Comparison of ENCODE assay signal across 12 mouse cellular contexts in genomic region chr1:156710472-156711098, GRCm38 (mm10). TPM values are rescaled to one million over a fixed set of nuclear protein-coding genes. Genes with fewer than 3 reads are reported as not detected.
DNase-seq lines count a peak whose midpoint lies in the region; ATAC-seq and TF ChIP-seq lines count a peak whose summit lies in the region.
"Had no signal": no experiment of that assay in that cellular context is flagged by ENCODE, and none has a peak within 500 bp of the region (broad histone marks: within the 10 kb centered on the region; RNA-seq: fewer than 3 reads in every experiment).

No protein-coding gene starts in this region.

- H3K4me2 ChIP-seq in forebrain, embryonic 16.5 days (ENCODE audit: low read length): no peak overlapping the region
- no peak overlapping the region for H3K4me2 ChIP-seq in liver, postnatal 0 days (ENCODE audit: low read depth, low read length)
- H3K4me2 ChIP-seq in stomach, embryonic 14.5 days (replicated peaks; ENCODE audit: low read depth, low read length): no peak overlapping the region
- H3K4me2 ChIP-seq: liver, embryonic 11.5 days; neural tube, embryonic 13.5 days had no signal

- no peak for TF ChIP-seq EP300 in liver, postnatal 0 days (IDR thresholded peaks at IDR 0.05; ENCODE audit: low read depth)

- H3K36me3 ChIP-seq in forebrain, embryonic 16.5 days (ENCODE audit: control insufficient read depth, insufficient read depth): 0 out of 2 replicates have a peak, but pooled peaks cover under 1% of the 10 kb centered on the region
- peaks cover 8% of the 10 kb centered on the region for H3K36me3 ChIP-seq in forebrain, embryonic 10.5 days (replicated peaks)
- peaks cover under 1% of the 10 kb centered on the region; the same call in 1 of the 2 replicates for H3K36me3 ChIP-seq in liver, postnatal 0 days (replicated peaks; ENCODE audit: insufficient read depth, low read length)
- no peaks in the 10 kb centered on the region; the same call in 1 of the 2 replicates for H3K36me3 ChIP-seq in stomach, embryonic 14.5 days (ENCODE audit: control insufficient read depth, insufficient read depth, low read length)

- H3K4me1 ChIP-seq in forebrain, embryonic 16.5 days (replicated peaks; ENCODE audit: control insufficient read depth, insufficient read depth, low read length): peaks cover 5% of the 10 kb centered on the region; the same call in 1 of the 2 replicates
- peaks cover 12% of the 10 kb centered on the region for H3K4me1 ChIP-seq in forebrain, embryonic 10.5 days
- H3K4me1 ChIP-seq in liver, postnatal 0 days (ENCODE audit: insufficient read depth): peaks cover 6% of the 10 kb centered on the region; the same call in 1 of the 2 replicates
- H3K4me1 ChIP-seq in stomach, embryonic 14.5 days (ENCODE audit: control insufficient read depth, insufficient read depth, low read length): 0 out of 2 replicates have a peak, but pooled peaks cover 5% of the 10 kb centered on the region

- no peak for TF ChIP-seq CTCF in liver, postnatal 0 days (IDR thresholded peaks at IDR 0.05; ENCODE audit: low read depth)
- TF ChIP-seq CTCF in left cerebral cortex, adult 2 months (IDR thresholded peaks at IDR 0.05): no peak

- no peak for ATAC-seq in forebrain, embryonic 16.5 days
- no peak for ATAC-seq in liver, postnatal 0 days
- peak; percentile 42; the same call in 1 of the 2 replicates for ATAC-seq in stomach, embryonic 14.5 days (ENCODE audit: insufficient number of reproducible peaks, insufficient read depth, low FRiP score, low read depth)

- WGBS in forebrain, embryonic 16.5 days: 53% methylated on average over 10 of the region's 10 CpGs
- WGBS in forebrain, embryonic 10.5 days: 83% methylated on average over 10 of the region's 10 CpGs
- 65% methylated on average over 10 of the region's 10 CpGs for WGBS in liver, postnatal 0 days (ENCODE audit: insufficient replicate concordance)
- WGBS in stomach, embryonic 14.5 days: 57% methylated on average over 10 of the region's 10 CpGs

- 0 out of 2 replicates have a peak overlapping the region, but pooled peaks have one; percentile 17 for H3K9ac ChIP-seq in forebrain, embryonic 16.5 days (replicated peaks; ENCODE audit: low read depth, low read length)
- H3K9ac ChIP-seq in liver, postnatal 0 days (replicated peaks): no peak overlapping the region
- H3K9ac ChIP-seq in stomach, embryonic 14.5 days (replicated peaks; ENCODE audit: low read depth, low read length): no peak overlapping the region
- H3K9ac ChIP-seq: neural tube, embryonic 13.5 days had no signal

- no peaks in the 10 kb centered on the region for H3K9me3 ChIP-seq in forebrain, embryonic 16.5 days (ENCODE audit: control insufficient read depth, low read length)
- H3K9me3 ChIP-seq in forebrain, embryonic 10.5 days: no peaks in the 10 kb centered on the region
- no peaks in the 10 kb centered on the region for H3K9me3 ChIP-seq in liver, postnatal 0 days (ENCODE audit: low read length)
- no peaks in the 10 kb centered on the region for H3K9me3 ChIP-seq in stomach, embryonic 14.5 days (ENCODE audit: control insufficient read depth, low read depth, low read length)
- H3K9me3 ChIP-seq: neural tube, embryonic 13.5 days had no signal

- DNase-seq in forebrain, embryonic 10.5 days (ENCODE audit: extremely low spot score, low spot score): no peak
- DNase-seq in liver, postnatal 0 days: no peak
- DNase-seq in liver: no peak
- peak; percentile 82 for DNase-seq in gonadal fat pad, adult 2 months (ENCODE audit: low read depth)
- DNase-seq in left cerebral cortex, adult 2 months (ENCODE audit: extremely low spot score in 1 of 2, low spot score in 2 of 2): no peak
- DNase-seq in testis, postnatal 14 days (ENCODE audit: low spot score): no peak
- DNase-seq: kidney, adult 11 months had no signal

- H3K27me3 ChIP-seq in forebrain, embryonic 16.5 days (replicated peaks; ENCODE audit: control insufficient read depth, insufficient read depth, low read length): no peaks in the 10 kb centered on the region
- no peaks in the 10 kb centered on the region for H3K27me3 ChIP-seq in forebrain, embryonic 10.5 days (ENCODE audit: poor library complexity, severe bottlenecking)
- H3K27me3 ChIP-seq in liver, postnatal 0 days (ENCODE audit: insufficient read depth, low read length): no peaks in the 10 kb centered on the region
- H3K27me3 ChIP-seq in stomach, embryonic 14.5 days (ENCODE audit: control insufficient read depth, insufficient read depth, low read length): no peaks in the 10 kb centered on the region
- H3K27me3 ChIP-seq: neural tube, embryonic 13.5 days had no signal

- intact Hi-C loops in left cerebral cortex, adult 2 months (cut with DNase I): no loop called here

- no peak overlapping the region for H3K4me3 ChIP-seq in forebrain, embryonic 16.5 days (replicated peaks; ENCODE audit: low read length)
- no peak overlapping the region for H3K4me3 ChIP-seq in forebrain, embryonic 10.5 days
- no peak overlapping the region for H3K4me3 ChIP-seq in liver, postnatal 0 days (ENCODE audit: low read depth, low read length)
- H3K4me3 ChIP-seq in stomach, embryonic 14.5 days (ENCODE audit: low read depth, low read length): no peak overlapping the region
- H3K4me3 ChIP-seq in left cerebral cortex, adult 2 months: no peak overlapping the region
- H3K4me3 ChIP-seq: erythroblast, embryonic 14.5 days; neural tube, embryonic 13.5 days had no signal

- H3K27ac ChIP-seq in forebrain, embryonic 16.5 days (ENCODE audit: low read length): no peak overlapping the region
- H3K27ac ChIP-seq in forebrain, embryonic 10.5 days: no peak overlapping the region
- H3K27ac ChIP-seq in liver, postnatal 0 days (ENCODE audit: low read depth): 0 out of 2 replicates have a peak overlapping the region, but pooled peaks have one; percentile 4
- no peak overlapping the region for H3K27ac ChIP-seq in stomach, embryonic 14.5 days (ENCODE audit: low read length)
- H3K27ac ChIP-seq in left cerebral cortex, adult 2 months: no peak overlapping the region; the same call in 1 of the 2 replicates
- H3K27ac ChIP-seq: neural tube, embryonic 13.5 days had no signal

RNA-seq across cellular contexts. Expression of gene Fam20b, which starts 8.3 kb away (rescaled TPM):
- polyA plus RNA-seq in forebrain, embryonic 16.5 days (2015; fragmentation: Nextera tagmentation; extraction: Ambion mirVana): 27.2 and 27.6 TPM in 2 replicates
- 16.4 and 17.5 TPM in 2 replicates for polyA plus RNA-seq in forebrain, embryonic 10.5 days (2016; fragmentation: Nextera tagmentation; extraction: Ambion mirVana)
- polyA plus RNA-seq in liver, postnatal 0 days (2015; fragmentation: Nextera tagmentation; extraction: Ambion mirVana): 6.0 and 6.2 TPM in 2 replicates
- polyA plus RNA-seq in gonadal fat pad, adult 2 months (2012; rRNA removed): 53.4 and 64.3 TPM in 2 replicates
- polyA plus RNA-seq in stomach, embryonic 14.5 days (2014; fragmentation: Nextera tagmentation; extraction: Ambion mirVana): 32.4 and 34.6 TPM in 2 replicates
- 10 to 100 TPM; 74.0 to 78.6 TPM for total RNA-seq in left cerebral cortex, adult 2 months (2021)

RNA-seq across cellular contexts. Expression of gene Tor3a, which starts 36.4 kb away (rescaled TPM):
- 4.4 TPM in 2 replicates for polyA plus RNA-seq in forebrain, embryonic 16.5 days (2015; fragmentation: Nextera tagmentation; extraction: Ambion mirVana)
- polyA plus RNA-seq in forebrain, embryonic 10.5 days (2016; fragmentation: Nextera tagmentation; extraction: Ambion mirVana): 5.4 and 6.2 TPM in 2 replicates
- 12.4 and 19.4 TPM in 2 replicates for polyA plus RNA-seq in liver, postnatal 0 days (2015; fragmentation: Nextera tagmentation; extraction: Ambion mirVana)
- 20.2 and 23.5 TPM in 2 replicates for polyA plus RNA-seq in gonadal fat pad, adult 2 months (2012; rRNA removed)
- polyA plus RNA-seq in stomach, embryonic 14.5 days (2014; fragmentation: Nextera tagmentation; extraction: Ambion mirVana): 13.3 and 15.0 TPM in 2 replicates
- 1 to 10 TPM; 7.3 to 7.9 TPM for total RNA-seq in left cerebral cortex, adult 2 months (2021)
- polyA plus RNA-seq: erythroblast, embryonic 14.5 days had no signal
